Mouse (Mus musculus) cerebellum, adult 2 months (tissue): Measurements from ENCODE around the gene Dusp18. TPM values are rescaled to one million over a fixed set of nuclear protein-coding genes. Genes with fewer than 3 reads are reported as not detected.

Experiments
- DNase-seq, 2 experiments: peaks; one replicate each; pipeline ENCODE4 v3.0.0; 2021
- H3K27ac ChIP-seq: fragments of 200-500 bp; 2 replicates; pipeline ENCODE4 v1.5.1; 2012; ENCODE audit warnings: low read length, control low read depth, inconsistent platforms; ENCODE audit not compliant: insufficient read depth
- H3K27me3 ChIP-seq: fragments of 200-500 bp; 2 replicates; pipeline ENCODE4 v1.6.1; 2012; ENCODE audit warnings: inconsistent platforms, mild to moderate bottlenecking, low read length, moderate library complexity; ENCODE audit not compliant: control insufficient read depth, insufficient read depth
- H3K4me1 ChIP-seq: fragments of 200-500 bp; 2 replicates; pipeline ENCODE4 v1.6.1; 2011; ENCODE audit warnings: low read length; ENCODE audit not compliant: control insufficient read depth, insufficient read depth
- H3K4me3 ChIP-seq: fragments of 200-500 bp; replicated peaks from 2 replicates; pipeline ENCODE3; 2011; ENCODE audit warnings: mild to moderate bottlenecking, low read depth, low read length, control low read depth; ENCODE audit not compliant: insufficient read depth
- CTCF ChIP-seq: fragments of 200-500 bp; IDR thresholded peaks from 2 replicates; pipeline ENCODE4 v1.5.1; 2011; ENCODE audit warnings: low read depth, mild to moderate bottlenecking, control low read depth, low read length, moderate library complexity, borderline replicate concordance; ENCODE audit not compliant: insufficient read depth
- POLR2A ChIP-seq: fragments of 200-500 bp; IDR thresholded peaks from 2 replicates; pipeline ENCODE4 v1.6.1; 2011; ENCODE audit warnings: low read length, control low read depth, borderline replicate concordance; ENCODE audit not compliant: insufficient read depth
- WGBS: fragments of 180-500 bp; shearing (Covaris S2); methylation state at CpG from one replicate; pipeline ENCODE4 v1.1.7; 2018; 5-methylcytosine and 5-hydroxymethylcytosine counted together
- polyA plus RNA-seq: library from polyadenylated mRNA; depleted of rRNA; stranded (reverse); fragments of >200 nt; gene quantifications from 2 replicates; pipeline ENCODE4 v1.2.3, GENCODE M21; 2012

Gene Dusp18
- polyA plus RNA-seq, 1 experiment, result 5.4 TPM

GRCm38 (mm10) chr11:3920476-3920875 lies 25.4 kb downstream of the Dusp18 start:
- Histone ChIP-seq H3K27me3 (no peaks in the 10 kb centered on the region), H3K4me3 (no peak overlapping the region), H3K27ac (no peak overlapping the region), H3K4me1 (no peaks in the 10 kb centered on the region)
- DNase-seq, result no peak
- WGBS, result 87% methylated on average over 7 of the region's 7 CpGs
- TF ChIP-seq POLR2A, result no peak
- TF ChIP-seq CTCF, result no peak

GRCm38 (mm10) chr11:3921281-3921850 lies 26.3 kb downstream of the Dusp18 start:
- WGBS, result 11% methylated on average over 8 of the region's 8 CpGs
- DNase-seq, result peak; percentile 60 to 65
- no peaks in the 10 kb centered on the region for H3K27me3 ChIP-seq
- H3K4me3 ChIP-seq, result peak overlapping the region; percentile 24
- TF ChIP-seq POLR2A (no peak), CTCF (peak; percentile 91)
- H3K4me1 ChIP-seq, result no peaks in the 10 kb centered on the region
- no peak overlapping the region for H3K27ac ChIP-seq

GRCm38 (mm10) chr11:3922115-3922514 lies 27.1 kb downstream of the Dusp18 start:
- TF ChIP-seq POLR2A (no peak), CTCF (no peak)
- no peak for DNase-seq
- Histone ChIP-seq H3K27me3 (no peaks in the 10 kb centered on the region), H3K4me1 (no peaks in the 10 kb centered on the region), H3K4me3 (no peak overlapping the region), H3K27ac (no peak overlapping the region)
- 90% methylated on average over 9 of the region's 9 CpGs for WGBS

GRCm38 (mm10) chr11:3922731-3923130 lies 27.7 kb downstream of the Dusp18 start:
- Histone ChIP-seq H3K4me3 (no peak overlapping the region), H3K27me3 (no peaks in the 10 kb centered on the region), H3K4me1 (no peaks in the 10 kb centered on the region), H3K27ac (no peak overlapping the region)
- DNase-seq, result no peak
- no peak for TF ChIP-seq POLR2A
- TF ChIP-seq CTCF, result no peak
- WGBS, result 96% methylated on average over 6 of the region's 6 CpGs

GRCm38 (mm10) chr11:3925916-3926315 lies 30.9 kb downstream of the Dusp18 start:
- TF ChIP-seq CTCF, result no peak
- no peak for TF ChIP-seq POLR2A
- no peak for DNase-seq
- Histone ChIP-seq H3K4me1 (no peaks in the 10 kb centered on the region), H3K4me3 (no peak overlapping the region), H3K27ac (no peak overlapping the region), H3K27me3 (no peaks in the 10 kb centered on the region)
- 91% methylated on average over 10 of the region's 10 CpGs for WGBS

- H3K27me3 ChIP-seq, result no peaks in the 10 kb centered on the region
- no peak overlapping the region for H3K27ac ChIP-seq
- DNase-seq, result no peak
- H3K4me3 ChIP-seq, result no peak overlapping the region
- no peaks in the 10 kb centered on the region for H3K4me1 ChIP-seq
- no peak for TF ChIP-seq CTCF
- no peak for TF ChIP-seq POLR2A
- 85% methylated on average over 4 of the region's 4 CpGs for WGBS
These were observed 35.0 kb downstream of the Dusp18 start for GRCm38 (mm10) chr11:3930019-3930418.

- H3K27me3 ChIP-seq, result no peaks in the 10 kb centered on the region
- TF ChIP-seq CTCF (no peak), POLR2A (no peak)
- H3K4me1 ChIP-seq, result no peaks in the 10 kb centered on the region
- 27% methylated on average over 6 of the region's 6 CpGs for WGBS
- no peak overlapping the region for H3K4me3 ChIP-seq
- H3K27ac ChIP-seq, result no peak overlapping the region
- no peak for DNase-seq
These were observed 35.9 kb downstream of the Dusp18 start for GRCm38 (mm10) chr11:3930931-3931330.

- TF ChIP-seq POLR2A, result no peak
- TF ChIP-seq CTCF, result no peak
- Histone ChIP-seq H3K4me1 (no peaks in the 10 kb centered on the region), H3K27me3 (no peaks in the 10 kb centered on the region), H3K4me3 (peak within 1 kb of the TSS; percentile 19), H3K27ac (no peak within 1 kb of the TSS)
- WGBS, result under 1% methylated on average over 26 of the region's 26 CpGs
- DNase-seq, result peak; percentile 36 to 45
These were observed 36.6 kb downstream of the Dusp18 start, which contains the start of gene Tcn2 for GRCm38 (mm10) chr11:3931511-3932211. Gene Tcn2, minus strand, starts transcription at chr11:3932159.
